Mouse (Mus musculus) cortical plate, adult 2 months (tissue): Measurements from ENCODE around the gene Acvr1. TPM values are rescaled to one million over a fixed set of nuclear protein-coding genes. Genes with fewer than 3 reads are reported as not detected.
A peak's percentile ranks its signal among the peaks of the same experiment; 100 is the strongest.

Source experiments
- H3K27ac ChIP-seq: fragments of 200-500 bp; 2 replicates; pipeline ENCODE4 v1.5.1; 2012; ENCODE audit warnings: low read length, control low read depth, inconsistent platforms; ENCODE audit not compliant: insufficient read depth
- H3K4me1 ChIP-seq: fragments of 200-500 bp; 2 replicates; pipeline ENCODE4 v1.6.1; 2011; ENCODE audit warnings: low read length; ENCODE audit not compliant: control insufficient read depth, insufficient read depth
- H3K4me3 ChIP-seq: fragments of 200-500 bp; 2 replicates; pipeline ENCODE4 v1.5.1; 2011; ENCODE audit warnings: mild to moderate bottlenecking, low read length, control low read depth; ENCODE audit not compliant: insufficient read depth
- CTCF ChIP-seq: fragments of 200-500 bp; IDR thresholded peaks from 2 replicates; pipeline ENCODE4 v1.5.1; 2011; ENCODE audit warnings: mild to moderate bottlenecking, control low read depth, low read length; ENCODE audit not compliant: insufficient read depth; ENCODE audit errors: extremely low read depth
- POLR2A ChIP-seq: fragments of 200-500 bp; IDR thresholded peaks from 2 replicates; pipeline ENCODE4 v1.6.1; 2011; ENCODE audit warnings: mild to moderate bottlenecking, low read length, control low read depth; ENCODE audit not compliant: insufficient read depth; ENCODE audit errors: extremely low read depth
- polyA plus RNA-seq: library from polyadenylated mRNA; depleted of rRNA; stranded (reverse); fragments of >200 nt; gene quantifications from 2 replicates; pipeline ENCODE4 v1.2.3, GENCODE M21; 2012; rRNA removed

Acvr1 gene
- polyA plus RNA-seq, result 19.5 and 20.3 TPM in 2 replicates

DNA sequence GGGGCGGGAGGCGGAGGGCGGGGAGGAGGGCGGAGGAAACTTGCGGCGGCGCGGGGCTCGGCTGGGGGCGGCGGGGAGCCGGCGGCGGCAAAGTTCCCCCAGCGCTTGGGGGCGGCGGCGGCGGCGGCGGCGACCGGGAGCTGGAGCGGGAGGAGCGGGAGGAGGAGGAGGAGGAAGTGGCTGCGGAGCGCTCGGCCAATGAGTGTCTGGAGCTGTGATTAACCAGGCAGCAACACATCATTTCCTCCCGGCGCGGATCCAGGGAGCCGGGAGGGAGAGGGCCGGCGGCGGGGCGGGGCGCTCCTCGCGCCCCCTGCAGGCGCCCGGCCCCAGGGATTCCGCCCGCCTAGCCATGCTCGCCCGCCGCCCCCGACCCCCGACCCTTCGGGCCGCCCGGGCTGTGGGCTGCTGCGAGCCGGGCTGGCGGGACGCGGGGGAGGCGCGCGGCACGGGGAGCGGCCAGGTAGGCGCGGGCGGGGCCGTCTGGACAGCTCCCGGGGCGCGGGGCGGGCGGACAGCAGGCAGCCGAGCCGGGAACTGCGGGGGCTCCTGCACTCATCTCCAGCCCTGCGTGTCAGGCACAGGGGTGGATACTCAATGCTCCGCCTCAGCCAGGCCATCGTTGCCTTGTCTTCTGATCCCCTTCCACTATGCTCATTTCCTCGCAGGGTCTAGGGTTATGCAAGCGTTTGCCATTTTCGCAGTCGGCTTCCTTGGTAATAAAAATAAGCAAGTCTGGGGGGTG lies at the start of gene Acvr1, which contains the start of gene Upp2:
TSS of gene Acvr1 (minus strand) at position 92 of the 745 bp plus-strand sequence.
TSS of gene Upp2 (plus strand) at position 233 of the 745 bp plus-strand sequence.
- TF ChIP-seq CTCF (no peak), POLR2A (peak; percentile 58; the same call in 1 of the 2 replicates)
- peak within 1 kb of the TSS; percentile 74 for H3K4me3 ChIP-seq
- peak within 1 kb of the TSS; percentile 89 for H3K27ac ChIP-seq
- H3K4me1 ChIP-seq, result peaks cover 6% of the 10 kb centered on the region

DNA sequence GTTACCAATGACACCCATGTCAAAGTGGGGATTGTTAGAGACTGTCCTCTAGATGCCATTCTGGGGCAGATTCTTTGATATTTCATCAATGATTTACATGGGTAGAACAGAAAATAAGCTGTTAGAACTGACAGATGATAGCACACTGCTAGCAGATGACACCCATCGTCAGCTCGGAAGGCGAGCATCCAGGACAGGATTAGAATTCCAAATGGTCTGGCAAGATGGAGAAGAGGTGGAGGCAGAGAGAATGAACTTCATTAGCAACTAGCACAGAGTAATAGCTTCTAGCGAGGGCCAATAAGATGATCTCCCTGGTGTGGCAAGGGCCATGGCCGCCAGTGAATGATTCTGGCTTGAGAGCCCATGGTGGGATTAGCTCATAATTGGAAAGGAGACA lies 48.8 kb upstream of the Acvr1 start:
- Histone ChIP-seq H3K4me3 (no peak overlapping the region), H3K4me1 (no peaks in the 10 kb centered on the region), H3K27ac (no peak overlapping the region)
- TF ChIP-seq POLR2A, result no peak
- TF ChIP-seq CTCF, result no peak

- no peak overlapping the region for H3K27ac ChIP-seq
- H3K4me1 ChIP-seq, result no peaks in the 10 kb centered on the region
- H3K4me3 ChIP-seq, result no peak overlapping the region
- TF ChIP-seq POLR2A (no peak), CTCF (no peak)
These were observed 47.9 kb upstream of the Acvr1 start for GRCm38 (mm10) chr2:58614851-58615250.

DNA sequence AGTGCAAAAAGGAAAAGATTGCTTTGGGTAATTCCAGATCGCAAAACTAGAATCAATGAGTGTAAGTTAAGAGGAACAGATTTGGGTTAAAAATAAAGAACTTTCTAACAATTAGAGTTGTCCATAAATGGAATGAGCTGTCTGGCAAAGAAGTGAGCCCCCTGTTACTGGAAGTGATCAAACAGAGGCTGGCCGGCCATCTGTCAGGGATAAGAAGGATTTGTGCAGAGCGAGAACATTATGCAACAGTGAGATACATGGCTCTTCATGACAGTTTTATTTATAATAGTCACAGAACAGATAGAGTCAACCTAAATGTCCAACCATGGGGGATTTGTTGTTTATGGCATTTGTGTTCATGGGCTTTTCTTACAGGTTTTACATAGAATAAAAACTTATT lies 46.8 kb upstream of the Acvr1 start:
- TF ChIP-seq CTCF, result no peak
- no peak for TF ChIP-seq POLR2A
- Histone ChIP-seq H3K4me3 (no peak overlapping the region), H3K27ac (no peak overlapping the region), H3K4me1 (no peaks in the 10 kb centered on the region)

- H3K4me3 ChIP-seq, result no peak overlapping the region
- no peak for TF ChIP-seq CTCF
- no peak for TF ChIP-seq POLR2A
- no peaks in the 10 kb centered on the region for H3K4me1 ChIP-seq
- H3K27ac ChIP-seq, result no peak overlapping the region
These were observed 37.8 kb upstream of the Acvr1 start for GRCm38 (mm10) chr2:58604791-58605190.

- TF ChIP-seq POLR2A, result no peak
- TF ChIP-seq CTCF, result no peak
- no peaks in the 10 kb centered on the region for H3K4me1 ChIP-seq
- H3K4me3 ChIP-seq, result no peak overlapping the region
- no peak overlapping the region for H3K27ac ChIP-seq
These were observed 36.4 kb upstream of the Acvr1 start for GRCm38 (mm10) chr2:58603379-58603778.

DNA sequence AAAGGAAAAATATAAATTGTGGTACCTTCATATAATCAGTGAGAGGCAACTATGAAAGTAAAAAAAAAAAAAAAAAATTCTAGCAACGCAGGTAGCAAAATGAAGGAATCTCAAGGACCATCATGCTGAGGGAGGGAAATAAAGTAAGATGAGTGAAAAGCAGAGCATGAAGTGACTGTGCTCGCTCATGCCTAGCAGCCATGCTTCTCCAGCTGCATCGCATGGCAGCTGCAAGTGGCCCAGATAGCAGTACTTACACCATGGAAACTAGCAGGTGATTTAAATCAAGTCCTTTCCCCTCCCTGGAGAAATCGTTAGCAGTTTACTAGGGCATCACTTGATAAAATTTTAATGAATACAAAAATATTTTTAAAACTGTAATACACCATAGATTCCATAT lies 34.4 kb upstream of the Acvr1 start:
- no peak for TF ChIP-seq CTCF
- TF ChIP-seq POLR2A, result no peak
- Histone ChIP-seq H3K4me3 (no peak overlapping the region), H3K4me1 (peaks cover 4% of the 10 kb centered on the region; the same call in 1 of the 2 replicates), H3K27ac (no peak overlapping the region)

DNA sequence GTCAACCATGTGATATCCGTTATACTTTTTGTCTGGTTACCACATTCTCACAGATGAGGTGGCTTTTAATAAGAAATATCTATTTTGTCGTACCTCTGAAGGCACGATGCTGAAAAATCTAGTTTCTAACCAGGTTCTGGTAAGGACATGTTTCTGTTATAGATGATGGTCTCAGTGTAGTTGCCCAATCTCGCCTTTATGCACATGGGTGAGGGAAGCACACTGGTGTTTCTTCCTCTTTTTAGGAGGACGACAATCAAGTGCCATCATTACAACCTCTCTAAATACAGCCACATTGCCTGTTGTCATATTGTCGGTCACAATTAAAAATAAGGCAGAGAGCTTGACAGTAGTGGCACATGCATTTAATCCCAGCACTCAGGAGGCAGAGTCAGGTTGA lies 32.7 kb upstream of the Acvr1 start:
- Histone ChIP-seq H3K4me1 (peaks cover 4% of the 10 kb centered on the region; the same call in 1 of the 2 replicates), H3K4me3 (no peak overlapping the region), H3K27ac (no peak overlapping the region)
- TF ChIP-seq POLR2A, result no peak
- no peak for TF ChIP-seq CTCF

DNA sequence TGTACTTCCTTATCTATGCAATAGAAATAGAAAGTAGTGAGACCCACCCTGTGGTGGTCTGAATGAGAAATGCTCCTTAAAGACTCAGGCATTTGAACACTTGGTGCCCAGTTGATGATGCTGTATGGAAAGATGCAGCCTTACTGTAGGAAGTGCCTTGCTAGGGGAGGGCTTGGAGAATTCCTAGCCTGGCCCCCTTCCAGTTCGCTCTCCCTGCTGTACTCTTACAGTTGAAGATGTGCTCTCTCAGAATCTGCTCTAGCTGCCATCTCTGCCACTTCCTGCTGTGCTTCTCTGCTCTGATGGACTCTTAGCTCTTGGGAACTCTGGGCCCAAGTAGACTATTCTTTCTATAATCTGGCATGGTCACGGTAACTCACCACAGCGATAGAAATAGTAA lies 30.6 kb upstream of the Acvr1 start:
- Histone ChIP-seq H3K27ac (no peak overlapping the region), H3K4me3 (no peak overlapping the region), H3K4me1 (peaks cover 4% of the 10 kb centered on the region; the same call in 1 of the 2 replicates)
- no peak for TF ChIP-seq CTCF
- TF ChIP-seq POLR2A, result no peak

GRCm38 (mm10) chr2:58596774-58597342 lies 29.9 kb upstream of the Acvr1 start:
- H3K4me1 ChIP-seq, result peaks cover 4% of the 10 kb centered on the region; the same call in 1 of the 2 replicates
- H3K27ac ChIP-seq, result no peak overlapping the region
- H3K4me3 ChIP-seq, result no peak overlapping the region
- TF ChIP-seq POLR2A (no peak), CTCF (no peak)
